Mouse (Mus musculus) embryo, embryonic 11.5 days (tissue): Measurements from ENCODE around the gene Ocln.
"Not testable (repeated sequence)": the region's sequence is repeated elsewhere in the genome, so short reads cannot be mapped to it uniquely, and the experiment has no call there.

Experiments used
- DNase-seq: peaks from one replicate; pipeline ENCODE4 v3.0.0-alpha.2; 2012; ENCODE audit warnings: low read depth, low spot score

Gene Ocln

GRCm38 (mm10) chr13:100543011-100543767, 9.3 kb downstream of the Ocln start:
- no peak for DNase-seq

GRCm38 (mm10) chr13:100536149-100536548, 16.4 kb downstream of the Ocln start:
- DNase-seq = no peak

GRCm38 (mm10) chr13:100532788-100533365, 19.6 kb downstream of the Ocln start:
- no peak for DNase-seq

GRCm38 (mm10) chr13:100526649-100527038, 25.9 kb downstream of the Ocln start:
- DNase-seq = no peak

- DNase-seq = no peak
Measured at GRCm38 (mm10) chr13:100525935-100526648, 26.4 kb downstream of the Ocln start.

GRCm38 (mm10) chr13:100524896-100525295, 27.6 kb downstream of the Ocln start:
- no peak for DNase-seq

- DNase-seq = no peak
Measured at GRCm38 (mm10) chr13:100523698-100524097, 28.8 kb downstream of the Ocln start.

- DNase-seq = no peak
Measured at GRCm38 (mm10) chr13:100521724-100522591, 30.6 kb downstream of the Ocln start.

GRCm38 (mm10) chr13:100519162-100519561, 33.4 kb downstream of the Ocln start:
- DNase-seq = no peak

GRCm38 (mm10) chr13:100518191-100518590, 34.3 kb downstream of the Ocln start:
- DNase-seq = no peak

GRCm38 (mm10) chr13:100517652-100518153, 34.8 kb downstream of the Ocln start:
- no peak for DNase-seq

- no peak for DNase-seq
Measured at GRCm38 (mm10) chr13:100516213-100517105, 36.1 kb downstream of the Ocln start.

- DNase-seq = no peak
Measured at GRCm38 (mm10) chr13:100512792-100513191, 39.7 kb downstream of the Ocln start.

- no peak for DNase-seq
Measured at GRCm38 (mm10) chr13:100511860-100512364, 40.6 kb downstream of the Ocln start.

- no peak for DNase-seq
Measured at GRCm38 (mm10) chr13:100511146-100511859, 41.2 kb downstream of the Ocln start.

GRCm38 (mm10) chr13:100499625-100500024, 52.9 kb downstream of the Ocln start:
- DNase-seq = not testable (repeated sequence)

GRCm38 (mm10) chr13:100495337-100495736, 57.2 kb downstream of the Ocln start:
- DNase-seq = no peak

GRCm38 (mm10) chr13:100494370-100494769, 58.1 kb downstream of the Ocln start:
- DNase-seq = not testable (repeated sequence)

- no peak for DNase-seq
Measured at GRCm38 (mm10) chr13:100493313-100493712, 59.2 kb downstream of the Ocln start.
